Mouse (Mus musculus): ENCODE data around the gene Cog1. TPM values are rescaled to one million over a fixed set of nuclear protein-coding genes. Genes with fewer than 3 reads are reported as not detected.
A peak's percentile ranks its signal among the peaks of the same experiment; 100 is the strongest.

The Cog1 gene
- total and polyA plus RNA-seq, 2 experiments from 2014 or later: 12.3 to 26.5 TPM

GRCm38 (mm10) chr11:113660940-113661339 lies 12.0 kb downstream of the Cog1 start:
- Histone ChIP-seq H3K4me2 (ENCODE audit: low read depth, low read length) (no peak overlapping the region), H3K4me1 (ENCODE audit: control insufficient read depth, insufficient read depth) (no peaks in the 10 kb centered on the region), H3K9me3 (replicated peaks; ENCODE audit: control insufficient read depth, low read length) (no peaks in the 10 kb centered on the region), H3K36me3 (replicated peaks; ENCODE audit: control insufficient read depth, insufficient read depth, low read length) (peaks cover 77% of the 10 kb centered on the region), H3K9ac (replicated peaks; ENCODE audit: low read depth, low read length) (no peak overlapping the region), H3K4me3 (ENCODE audit: low read depth, low read length) (no peak overlapping the region), H3K27ac (ENCODE audit: low read depth) (no peak overlapping the region), H3K27me3 (ENCODE audit: control insufficient read depth, insufficient read depth, low read length) (no peaks in the 10 kb centered on the region)
- DNase-seq (ENCODE audit: low spot score): no peak
- ATAC-seq (ENCODE audit: insufficient read depth, low read depth): no peak
- TF ChIP-seq CTCF (IDR thresholded peaks at IDR 0.05; ENCODE audit: low read depth) (no peak), EP300 (IDR thresholded peaks at IDR 0.05; ENCODE audit: low read depth) (no peak)
- WGBS: 91% methylated on average over 11 of the region's 11 CpGs

GRCm38 (mm10) chr11:113661835-113662351 lies 12.9 kb downstream of the Cog1 start:
- no peaks in the 10 kb centered on the region for H3K27me3 ChIP-seq (ENCODE audit: control insufficient read depth, insufficient read depth, low read length)
- TF ChIP-seq CTCF (IDR thresholded peaks at IDR 0.05; ENCODE audit: low read depth) (no peak), EP300 (IDR thresholded peaks at IDR 0.05; ENCODE audit: low read depth) (no peak)
- H3K4me1 ChIP-seq (ENCODE audit: control insufficient read depth, insufficient read depth): no peaks in the 10 kb centered on the region
- ATAC-seq (ENCODE audit: insufficient read depth, low read depth) (no peak), DNase-seq (ENCODE audit: low spot score) (no peak)
- no peak overlapping the region for H3K9ac ChIP-seq (replicated peaks; ENCODE audit: low read depth, low read length)
- H3K9me3 ChIP-seq (replicated peaks; ENCODE audit: control insufficient read depth, low read length): no peaks in the 10 kb centered on the region
- WGBS: 86% methylated on average over 18 of the region's 18 CpGs
- H3K27ac ChIP-seq (ENCODE audit: low read depth): no peak overlapping the region
- no peak overlapping the region for H3K4me3 ChIP-seq (ENCODE audit: low read depth, low read length)
- peaks cover 67% of the 10 kb centered on the region for H3K36me3 ChIP-seq (replicated peaks; ENCODE audit: control insufficient read depth, insufficient read depth, low read length)
- no peak overlapping the region for H3K4me2 ChIP-seq (ENCODE audit: low read depth, low read length)

- Histone ChIP-seq H3K9ac (replicated peaks; ENCODE audit: low read depth, low read length) (no peak overlapping the region), H3K9me3 (replicated peaks; ENCODE audit: control insufficient read depth, low read length) (no peaks in the 10 kb centered on the region), H3K4me2 (ENCODE audit: low read depth, low read length) (no peak overlapping the region), H3K4me1 (ENCODE audit: control insufficient read depth, insufficient read depth) (peaks cover 3% of the 10 kb centered on the region; the same call in 1 of the 2 replicates), H3K27ac (ENCODE audit: low read depth) (no peak overlapping the region), H3K27me3 (ENCODE audit: control insufficient read depth, insufficient read depth, low read length) (no peaks in the 10 kb centered on the region), H3K36me3 (replicated peaks; ENCODE audit: control insufficient read depth, insufficient read depth, low read length) (peaks cover 58% of the 10 kb centered on the region), H3K4me3 (ENCODE audit: low read depth, low read length) (no peak overlapping the region)
- 57% methylated on average over 2 of the region's 2 CpGs for WGBS
- no peak for DNase-seq (ENCODE audit: low spot score)
- ATAC-seq (ENCODE audit: insufficient read depth, low read depth): no peak
- TF ChIP-seq EP300 (IDR thresholded peaks at IDR 0.05; ENCODE audit: low read depth): no peak
- TF ChIP-seq CTCF (IDR thresholded peaks at IDR 0.05; ENCODE audit: low read depth): no peak
Measured at GRCm38 (mm10) chr11:113664279-113664678, 15.3 kb downstream of the Cog1 start.

- Histone ChIP-seq H3K4me1 (ENCODE audit: control insufficient read depth, insufficient read depth) (peaks cover 3% of the 10 kb centered on the region; the same call in 1 of the 2 replicates), H3K9ac (replicated peaks; ENCODE audit: low read depth, low read length) (no peak overlapping the region), H3K36me3 (replicated peaks; ENCODE audit: control insufficient read depth, insufficient read depth, low read length) (peaks cover 43% of the 10 kb centered on the region), H3K9me3 (replicated peaks; ENCODE audit: control insufficient read depth, low read length) (no peaks in the 10 kb centered on the region), H3K27ac (ENCODE audit: low read depth) (no peak overlapping the region), H3K4me2 (ENCODE audit: low read depth, low read length) (no peak overlapping the region), H3K27me3 (ENCODE audit: control insufficient read depth, insufficient read depth, low read length) (no peaks in the 10 kb centered on the region), H3K4me3 (ENCODE audit: low read depth, low read length) (no peak overlapping the region)
- TF ChIP-seq EP300 (IDR thresholded peaks at IDR 0.05; ENCODE audit: low read depth): no peak
- TF ChIP-seq CTCF (IDR thresholded peaks at IDR 0.05; ENCODE audit: low read depth): no peak
- DNase-seq (ENCODE audit: low spot score): no peak
- no peak for ATAC-seq (ENCODE audit: insufficient read depth, low read depth)
- WGBS: 70% methylated on average over 6 of the region's 6 CpGs
Measured at GRCm38 (mm10) chr11:113666205-113666604, 17.2 kb downstream of the Cog1 start.

- DNase-seq (ENCODE audit: low spot score) (no peak), ATAC-seq (ENCODE audit: insufficient read depth, low read depth) (no peak)
- WGBS: 56% methylated on average over 10 of the region's 10 CpGs
Measured at GRCm38 (mm10) chr11:113666648-113667047, 17.7 kb downstream of the Cog1 start.

GRCm38 (mm10) chr11:113667122-113667521 lies 18.2 kb downstream of the Cog1 start:
- 80% methylated on average over 2 of the region's 2 CpGs for WGBS
- Histone ChIP-seq H3K9ac (replicated peaks; ENCODE audit: low read depth, low read length) (no peak overlapping the region), H3K4me1 (ENCODE audit: control insufficient read depth, insufficient read depth) (peaks cover 3% of the 10 kb centered on the region; the same call in 1 of the 2 replicates), H3K4me2 (ENCODE audit: low read depth, low read length) (no peak overlapping the region), H3K9me3 (replicated peaks; ENCODE audit: control insufficient read depth, low read length) (no peaks in the 10 kb centered on the region), H3K27ac (ENCODE audit: low read depth) (peak overlapping the region; percentile 28; the same call in 1 of the 2 replicates), H3K36me3 (replicated peaks; ENCODE audit: control insufficient read depth, insufficient read depth, low read length) (peaks cover 39% of the 10 kb centered on the region), H3K4me3 (ENCODE audit: low read depth, low read length) (no peak overlapping the region), H3K27me3 (ENCODE audit: control insufficient read depth, insufficient read depth, low read length) (no peaks in the 10 kb centered on the region)
- TF ChIP-seq EP300 (IDR thresholded peaks at IDR 0.05; ENCODE audit: low read depth) (no peak), CTCF (IDR thresholded peaks at IDR 0.05; ENCODE audit: low read depth) (no peak)
- DNase-seq (ENCODE audit: low spot score) (no peak), ATAC-seq (ENCODE audit: insufficient read depth, low read depth) (no peak)

More at GRCm38 (mm10) chr11:113666648-113667047, 17.7 kb downstream of the Cog1 start:
- no peaks in the 10 kb centered on the region for H3K27me3 ChIP-seq (ENCODE audit: control insufficient read depth, insufficient read depth, low read length)
- no peak overlapping the region for H3K4me2 ChIP-seq (ENCODE audit: low read depth, low read length)
- H3K9ac ChIP-seq (replicated peaks; ENCODE audit: low read depth, low read length): no peak overlapping the region
- no peaks in the 10 kb centered on the region for H3K9me3 ChIP-seq (replicated peaks; ENCODE audit: control insufficient read depth, low read length)
- H3K4me1 ChIP-seq (ENCODE audit: control insufficient read depth, insufficient read depth): peaks cover 3% of the 10 kb centered on the region; the same call in 1 of the 2 replicates
- no peak for TF ChIP-seq CTCF (IDR thresholded peaks at IDR 0.05; ENCODE audit: low read depth)
- no peak for TF ChIP-seq EP300 (IDR thresholded peaks at IDR 0.05; ENCODE audit: low read depth)
- no peak overlapping the region for H3K27ac ChIP-seq (ENCODE audit: low read depth)
- peaks cover 43% of the 10 kb centered on the region for H3K36me3 ChIP-seq (replicated peaks; ENCODE audit: control insufficient read depth, insufficient read depth, low read length)
- no peak overlapping the region for H3K4me3 ChIP-seq (ENCODE audit: low read depth, low read length)

Measured in heart, postnatal 0 days (tissue).